Mouse (Mus musculus): Measurements from ENCODE around the gene Hoga1. TPM values are rescaled to one million over a fixed set of nuclear protein-coding genes. Genes with fewer than 3 reads are reported as not detected.

Gene Hoga1
- polyA plus RNA-seq, 1 experiment from 2014 or later = 8.1 TPM

DNA sequence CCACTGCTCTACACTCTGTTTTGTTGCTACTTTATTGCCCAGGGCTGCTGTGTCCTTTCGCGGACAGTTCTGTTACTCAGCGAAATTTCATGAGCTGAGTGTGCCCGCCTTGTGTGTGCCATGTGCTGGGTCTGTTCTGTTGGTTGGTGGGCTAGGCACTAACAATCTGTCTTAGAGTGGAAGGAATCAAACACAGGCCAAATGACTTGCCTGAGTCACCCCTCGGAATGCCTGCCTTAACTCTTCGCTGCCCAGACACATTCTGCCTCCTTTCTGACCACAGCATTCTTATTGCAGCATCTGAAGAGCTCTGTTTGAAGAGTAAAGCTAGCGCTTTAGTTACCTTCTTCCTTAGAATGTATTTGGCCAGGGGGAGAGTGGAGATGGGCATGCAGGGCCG lies 38.8 kb upstream of the Hoga1 start:
- H3K27me3 ChIP-seq (replicated peaks; ENCODE audit: control insufficient read depth, insufficient read depth, low read length) = no peaks in the 10 kb centered on the region
- H3K4me1 ChIP-seq (replicated peaks; ENCODE audit: control insufficient read depth, insufficient read depth, low read length) = peaks cover 21% of the 10 kb centered on the region
- H3K36me3 ChIP-seq (ENCODE audit: control insufficient read depth, insufficient read depth, low read length) = no peaks in the 10 kb centered on the region
- no peak for DNase-seq (ENCODE audit: low spot score)
- H3K9ac ChIP-seq (ENCODE audit: low read depth, low read length) = no peak overlapping the region
- H3K27ac ChIP-seq (ENCODE audit: low read depth, low read length) = no peak overlapping the region
- 63% methylated on average over 8 of the region's 8 CpGs for WGBS
- H3K4me2 ChIP-seq = no peak overlapping the region
- H3K9me3 ChIP-seq (ENCODE audit: control insufficient read depth, low read length) = no peaks in the 10 kb centered on the region
- ATAC-seq (replicated peaks; ENCODE audit: low FRiP score) = no peak
- H3K4me3 ChIP-seq (ENCODE audit: low read depth, low read length) = no peak overlapping the region

DNA sequence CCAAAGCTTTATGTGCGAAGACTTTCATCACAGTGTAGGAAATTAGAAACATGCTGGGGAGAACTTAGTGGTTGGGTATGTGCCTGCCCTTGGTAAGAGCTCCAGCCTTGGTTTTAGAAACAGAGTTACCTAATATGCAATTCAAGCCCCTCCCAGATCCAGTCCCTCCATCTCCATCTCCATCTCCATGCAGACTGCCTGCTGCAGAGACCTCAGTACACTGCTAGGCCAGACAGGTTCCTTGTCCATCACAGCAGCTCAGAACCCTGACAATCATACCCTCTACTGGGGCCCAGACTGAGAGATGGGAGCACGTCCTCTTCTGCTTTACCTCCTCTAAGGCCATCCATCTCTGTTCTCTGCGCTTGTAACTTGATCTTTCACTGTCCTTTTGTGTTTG lies 36.8 kb upstream of the Hoga1 start:
- peaks cover 21% of the 10 kb centered on the region for H3K4me1 ChIP-seq (replicated peaks; ENCODE audit: control insufficient read depth, insufficient read depth, low read length)
- no peaks in the 10 kb centered on the region for H3K27me3 ChIP-seq (replicated peaks; ENCODE audit: control insufficient read depth, insufficient read depth, low read length)
- H3K9me3 ChIP-seq (ENCODE audit: control insufficient read depth, low read length) = no peaks in the 10 kb centered on the region
- no peak overlapping the region for H3K4me3 ChIP-seq (ENCODE audit: low read depth, low read length)
- DNase-seq (ENCODE audit: low spot score) (no peak), ATAC-seq (replicated peaks; ENCODE audit: low FRiP score) (no peak)
- H3K9ac ChIP-seq (ENCODE audit: low read depth, low read length) = 0 out of 2 replicates have a peak overlapping the region, but pooled peaks have one; percentile 20
- no peak overlapping the region; the same call in 1 of the 2 replicates for H3K27ac ChIP-seq (ENCODE audit: low read depth, low read length)
- no peak overlapping the region for H3K4me2 ChIP-seq
- no peaks in the 10 kb centered on the region for H3K36me3 ChIP-seq (ENCODE audit: control insufficient read depth, insufficient read depth, low read length)
- 62% methylated on average over 3 of the region's 3 CpGs for WGBS

DNA sequence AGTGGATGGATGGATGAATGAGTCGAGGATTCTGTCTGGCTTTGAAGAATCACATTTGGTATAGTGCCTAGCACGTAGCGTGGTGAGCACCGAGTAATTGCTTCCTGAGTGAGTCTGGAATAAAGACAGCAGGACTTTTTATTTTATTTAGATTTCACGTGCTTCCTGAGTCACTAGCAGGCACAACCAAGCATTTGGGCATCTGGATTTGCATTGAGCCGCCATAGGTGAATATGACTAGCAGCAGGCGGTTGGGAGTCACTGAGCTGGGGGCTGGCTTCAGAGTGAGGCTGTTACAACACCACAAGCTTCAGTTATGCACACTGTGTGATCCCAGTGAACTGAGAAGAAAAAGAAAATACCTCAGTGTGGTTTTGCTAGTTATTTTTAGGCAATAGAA lies 36.3 kb upstream of the Hoga1 start:
- Histone ChIP-seq H3K9ac (ENCODE audit: low read depth, low read length) (0 out of 2 replicates have a peak overlapping the region, but pooled peaks have one; percentile 20), H3K4me3 (ENCODE audit: low read depth, low read length) (no peak overlapping the region), H3K4me1 (replicated peaks; ENCODE audit: control insufficient read depth, insufficient read depth, low read length) (peaks cover 21% of the 10 kb centered on the region), H3K27ac (ENCODE audit: low read depth, low read length) (no peak overlapping the region; the same call in 1 of the 2 replicates), H3K27me3 (replicated peaks; ENCODE audit: control insufficient read depth, insufficient read depth, low read length) (no peaks in the 10 kb centered on the region), H3K9me3 (ENCODE audit: control insufficient read depth, low read length) (no peaks in the 10 kb centered on the region), H3K36me3 (ENCODE audit: control insufficient read depth, insufficient read depth, low read length) (no peaks in the 10 kb centered on the region), H3K4me2 (no peak overlapping the region)
- DNase-seq (ENCODE audit: low spot score) (no peak), ATAC-seq (replicated peaks; ENCODE audit: low FRiP score) (no peak)
- WGBS = 65% methylated on average over 7 of the region's 7 CpGs

DNA sequence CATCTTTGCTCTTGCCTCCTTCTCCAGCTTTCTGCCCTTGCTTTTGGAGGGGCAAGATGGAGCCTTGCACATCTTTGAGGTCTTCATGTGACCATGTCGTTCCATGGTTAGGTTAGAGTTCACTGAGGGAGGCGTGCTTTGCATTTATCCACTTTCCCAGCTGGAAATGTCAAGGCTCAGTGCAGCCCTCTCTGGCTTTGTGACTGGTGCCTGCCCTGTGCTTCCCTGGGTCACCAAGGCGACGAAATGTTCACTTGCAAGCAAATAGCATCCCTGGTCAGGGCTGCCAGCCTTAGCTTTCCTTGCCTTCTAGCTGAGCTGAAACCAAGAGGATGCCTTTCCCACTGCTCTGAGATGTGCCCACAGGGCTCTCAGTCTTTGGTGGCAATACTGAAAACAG lies 35.0 kb upstream of the Hoga1 start:
- Histone ChIP-seq H3K4me1 (replicated peaks; ENCODE audit: control insufficient read depth, insufficient read depth, low read length) (peaks cover 15% of the 10 kb centered on the region), H3K9me3 (ENCODE audit: control insufficient read depth, low read length) (no peaks in the 10 kb centered on the region), H3K4me2 (no peak overlapping the region), H3K27ac (ENCODE audit: low read depth, low read length) (no peak overlapping the region), H3K9ac (ENCODE audit: low read depth, low read length) (no peak overlapping the region), H3K36me3 (ENCODE audit: control insufficient read depth, insufficient read depth, low read length) (no peaks in the 10 kb centered on the region), H3K27me3 (replicated peaks; ENCODE audit: control insufficient read depth, insufficient read depth, low read length) (no peaks in the 10 kb centered on the region), H3K4me3 (ENCODE audit: low read depth, low read length) (no peak overlapping the region)
- ATAC-seq (replicated peaks; ENCODE audit: low FRiP score) (no peak), DNase-seq (ENCODE audit: low spot score) (no peak)
- WGBS = 76% methylated on average over 4 of the region's 4 CpGs

DNA sequence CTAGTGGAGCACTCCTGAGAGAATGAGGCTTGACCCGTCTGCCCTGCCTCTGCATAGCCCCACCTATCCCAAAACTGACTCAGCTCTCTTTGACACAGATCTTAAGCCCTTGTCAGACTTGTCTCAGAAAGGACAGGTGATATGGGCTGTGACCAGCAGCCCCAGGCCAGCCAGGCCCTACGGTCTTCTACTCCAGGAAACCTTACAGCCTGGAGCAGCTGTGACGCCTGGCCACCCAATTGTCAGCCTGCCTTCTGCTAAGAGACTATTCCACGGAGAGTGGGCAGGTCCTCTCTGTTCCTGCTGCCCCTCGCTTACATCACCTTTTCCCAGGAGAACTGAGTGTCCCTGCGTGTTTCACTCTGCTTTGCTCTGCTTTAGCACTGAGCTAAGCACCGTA lies 34.3 kb upstream of the Hoga1 start:
- peaks cover 8% of the 10 kb centered on the region for H3K4me1 ChIP-seq (replicated peaks; ENCODE audit: control insufficient read depth, insufficient read depth, low read length)
- DNase-seq (ENCODE audit: low spot score) (no peak), ATAC-seq (replicated peaks; ENCODE audit: low FRiP score) (no peak)
- WGBS = 82% methylated on average over 7 of the region's 7 CpGs
- no peak overlapping the region for H3K27ac ChIP-seq (ENCODE audit: low read depth, low read length)
- H3K9ac ChIP-seq (ENCODE audit: low read depth, low read length) = no peak overlapping the region
- no peak overlapping the region for H3K4me3 ChIP-seq (ENCODE audit: low read depth, low read length)
- H3K9me3 ChIP-seq (ENCODE audit: control insufficient read depth, low read length) = no peaks in the 10 kb centered on the region
- no peaks in the 10 kb centered on the region for H3K36me3 ChIP-seq (ENCODE audit: control insufficient read depth, insufficient read depth, low read length)
- H3K27me3 ChIP-seq (replicated peaks; ENCODE audit: control insufficient read depth, insufficient read depth, low read length) = no peaks in the 10 kb centered on the region
- H3K4me2 ChIP-seq = no peak overlapping the region

DNA sequence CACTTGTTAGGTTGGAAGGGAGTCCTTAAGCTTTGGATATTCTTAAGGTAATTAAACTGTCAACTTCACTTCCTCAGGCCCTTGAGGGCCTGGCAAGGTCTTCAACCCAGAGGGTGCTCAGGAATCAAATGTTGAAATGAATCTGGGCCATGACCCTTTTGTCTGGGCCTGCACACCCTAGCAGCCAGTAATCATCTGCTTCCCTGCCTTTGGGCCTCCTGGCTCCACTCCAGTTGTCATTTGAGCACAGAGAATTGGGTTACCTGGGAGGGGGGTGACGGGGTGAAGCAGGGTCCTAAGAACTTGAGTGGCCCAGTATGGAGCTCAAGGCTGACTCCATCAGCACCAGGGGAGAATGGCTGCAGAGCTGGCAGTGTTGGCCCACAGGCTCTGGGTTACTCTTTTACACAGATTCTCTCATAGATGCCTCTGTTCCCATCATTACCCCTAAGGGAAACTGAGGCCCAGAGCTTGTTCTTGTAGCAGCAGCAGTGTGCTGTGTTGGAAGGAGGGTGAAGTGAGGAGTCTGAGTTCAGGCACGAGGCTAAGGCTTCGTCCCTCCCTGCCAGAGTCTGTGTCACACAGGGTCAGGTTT lies 31.1 kb upstream of the Hoga1 start:
- no peak overlapping the region for H3K9ac ChIP-seq (ENCODE audit: low read depth, low read length)
- H3K27ac ChIP-seq (ENCODE audit: low read depth, low read length) = no peak overlapping the region
- H3K4me1 ChIP-seq (replicated peaks; ENCODE audit: control insufficient read depth, insufficient read depth, low read length) = peaks cover 6% of the 10 kb centered on the region; the same call in 1 of the 2 replicates
- no peaks in the 10 kb centered on the region for H3K36me3 ChIP-seq (ENCODE audit: control insufficient read depth, insufficient read depth, low read length)
- H3K27me3 ChIP-seq (replicated peaks; ENCODE audit: control insufficient read depth, insufficient read depth, low read length) = no peaks in the 10 kb centered on the region
- no peak overlapping the region for H3K4me3 ChIP-seq (ENCODE audit: low read depth, low read length)
- no peak for DNase-seq (ENCODE audit: low spot score)
- ATAC-seq (replicated peaks; ENCODE audit: low FRiP score) = no peak
- WGBS = 78% methylated on average over 3 of the region's 3 CpGs
- no peaks in the 10 kb centered on the region for H3K9me3 ChIP-seq (ENCODE audit: control insufficient read depth, low read length)
- no peak overlapping the region for H3K4me2 ChIP-seq

DNA sequence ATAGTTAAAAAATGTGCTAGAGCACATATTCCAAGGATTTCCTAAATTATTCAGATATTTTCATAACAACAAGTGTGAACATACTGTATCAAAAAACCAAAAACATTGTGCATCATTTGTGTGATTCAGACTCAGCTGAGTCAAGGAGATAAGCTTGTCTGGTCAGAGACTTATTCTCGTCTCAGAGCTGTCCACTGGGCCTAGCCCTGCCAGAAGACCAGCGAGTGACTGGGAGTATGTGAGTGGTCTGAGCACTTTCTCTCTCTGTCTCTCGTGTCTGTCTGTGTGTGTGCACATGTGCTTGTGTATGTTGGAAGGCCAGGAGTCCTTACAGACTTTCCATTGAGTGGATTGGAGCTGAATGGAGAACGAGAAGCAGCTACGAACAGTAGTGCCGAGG lies 30.4 kb upstream of the Hoga1 start:
- no peak overlapping the region for H3K4me2 ChIP-seq

DNA sequence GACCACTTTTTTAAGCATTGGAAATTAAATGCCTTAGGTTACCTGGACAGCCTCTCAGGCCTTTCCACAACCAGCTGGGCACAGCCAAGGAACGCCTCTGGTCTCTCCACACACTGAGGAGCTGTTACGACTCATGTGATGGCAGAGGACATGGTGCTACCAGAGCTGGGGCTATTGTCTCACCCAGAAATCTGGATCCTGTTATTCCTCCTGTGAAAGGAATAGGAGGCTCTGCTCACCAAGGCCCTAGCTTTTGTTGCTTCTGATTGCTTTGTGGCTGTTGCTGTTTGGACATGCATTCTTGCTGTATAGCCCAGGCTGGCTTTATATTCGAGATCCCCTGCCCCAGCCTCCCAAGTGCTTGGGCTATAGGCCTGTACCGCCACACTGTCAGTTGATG lies 29.2 kb upstream of the Hoga1 start:
- H3K27me3 ChIP-seq (replicated peaks; ENCODE audit: control insufficient read depth, insufficient read depth, low read length) = no peaks in the 10 kb centered on the region
- H3K4me3 ChIP-seq (ENCODE audit: low read depth, low read length) = no peak overlapping the region
- no peak overlapping the region for H3K9ac ChIP-seq (ENCODE audit: low read depth, low read length)
- H3K9me3 ChIP-seq (ENCODE audit: control insufficient read depth, low read length) = no peaks in the 10 kb centered on the region
- DNase-seq (ENCODE audit: low spot score) (no peak), ATAC-seq (replicated peaks; ENCODE audit: low FRiP score) (no peak)
- peaks cover 6% of the 10 kb centered on the region; the same call in 1 of the 2 replicates for H3K4me1 ChIP-seq (replicated peaks; ENCODE audit: control insufficient read depth, insufficient read depth, low read length)
- 78% methylated on average over 4 of the region's 4 CpGs for WGBS
- H3K27ac ChIP-seq (ENCODE audit: low read depth, low read length) = no peak overlapping the region
- no peak overlapping the region for H3K4me2 ChIP-seq
- no peaks in the 10 kb centered on the region for H3K36me3 ChIP-seq (ENCODE audit: control insufficient read depth, insufficient read depth, low read length)

More for the DNA sequence above, 30.4 kb upstream of the Hoga1 start:
- DNase-seq (ENCODE audit: low spot score) (no peak), ATAC-seq (replicated peaks; ENCODE audit: low FRiP score) (no peak)
- Histone ChIP-seq H3K9ac (ENCODE audit: low read depth, low read length) (no peak overlapping the region), H3K27ac (ENCODE audit: low read depth, low read length) (no peak overlapping the region), H3K36me3 (ENCODE audit: control insufficient read depth, insufficient read depth, low read length) (no peaks in the 10 kb centered on the region), H3K4me1 (replicated peaks; ENCODE audit: control insufficient read depth, insufficient read depth, low read length) (peaks cover 6% of the 10 kb centered on the region; the same call in 1 of the 2 replicates), H3K9me3 (ENCODE audit: control insufficient read depth, low read length) (no peaks in the 10 kb centered on the region), H3K27me3 (replicated peaks; ENCODE audit: control insufficient read depth, insufficient read depth, low read length) (no peaks in the 10 kb centered on the region), H3K4me3 (ENCODE audit: low read depth, low read length) (no peak overlapping the region)
- WGBS = 76% methylated on average over 6 of the region's 6 CpGs

DNA sequence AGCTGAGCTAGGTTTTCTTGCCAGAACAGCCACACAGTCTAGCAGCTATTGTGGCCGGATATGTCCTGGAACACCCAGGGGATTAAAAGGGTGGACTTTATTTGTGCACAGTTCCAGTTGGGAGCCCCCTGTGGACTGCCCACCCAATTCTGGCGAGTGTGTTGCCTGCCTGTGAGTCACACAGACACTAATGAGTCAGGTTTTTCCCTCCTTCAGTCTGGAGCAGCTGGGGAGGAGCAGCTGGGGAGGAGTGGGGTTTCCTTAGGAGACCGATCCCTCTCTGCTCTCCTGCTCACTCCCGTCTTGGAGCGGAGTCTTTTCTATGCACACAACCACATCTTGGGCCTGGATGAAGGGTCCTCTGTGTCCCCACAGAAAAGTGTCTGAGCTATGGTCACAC lies 28.6 kb upstream of the Hoga1 start:
- DNase-seq (ENCODE audit: low spot score) (no peak), ATAC-seq (replicated peaks; ENCODE audit: low FRiP score) (no peak)
- no peak overlapping the region for H3K4me2 ChIP-seq
- H3K27ac ChIP-seq (ENCODE audit: low read depth, low read length) = peak overlapping the region; percentile 45; the same call in 1 of the 2 replicates
- H3K36me3 ChIP-seq (ENCODE audit: control insufficient read depth, insufficient read depth, low read length) = no peaks in the 10 kb centered on the region
- no peak overlapping the region for H3K4me3 ChIP-seq (ENCODE audit: low read depth, low read length)
- H3K9me3 ChIP-seq (ENCODE audit: control insufficient read depth, low read length) = no peaks in the 10 kb centered on the region
- H3K9ac ChIP-seq (ENCODE audit: low read depth, low read length) = no peak overlapping the region
- H3K27me3 ChIP-seq (replicated peaks; ENCODE audit: control insufficient read depth, insufficient read depth, low read length) = no peaks in the 10 kb centered on the region
- H3K4me1 ChIP-seq (replicated peaks; ENCODE audit: control insufficient read depth, insufficient read depth, low read length) = peaks cover 6% of the 10 kb centered on the region; the same call in 1 of the 2 replicates
- WGBS = 78% methylated on average over 5 of the region's 5 CpGs

Measured in liver, embryonic 11.5 days (tissue).